Mouse (Mus musculus): Measurements from ENCODE around the gene Hist1h4a. TPM values are rescaled to one million over a fixed set of nuclear protein-coding genes. Genes with fewer than 3 reads are reported as not detected.

The Hist1h4a gene
- polyA plus RNA-seq, 1 experiment from 2014 or later: 1.2 TPM

DNA sequence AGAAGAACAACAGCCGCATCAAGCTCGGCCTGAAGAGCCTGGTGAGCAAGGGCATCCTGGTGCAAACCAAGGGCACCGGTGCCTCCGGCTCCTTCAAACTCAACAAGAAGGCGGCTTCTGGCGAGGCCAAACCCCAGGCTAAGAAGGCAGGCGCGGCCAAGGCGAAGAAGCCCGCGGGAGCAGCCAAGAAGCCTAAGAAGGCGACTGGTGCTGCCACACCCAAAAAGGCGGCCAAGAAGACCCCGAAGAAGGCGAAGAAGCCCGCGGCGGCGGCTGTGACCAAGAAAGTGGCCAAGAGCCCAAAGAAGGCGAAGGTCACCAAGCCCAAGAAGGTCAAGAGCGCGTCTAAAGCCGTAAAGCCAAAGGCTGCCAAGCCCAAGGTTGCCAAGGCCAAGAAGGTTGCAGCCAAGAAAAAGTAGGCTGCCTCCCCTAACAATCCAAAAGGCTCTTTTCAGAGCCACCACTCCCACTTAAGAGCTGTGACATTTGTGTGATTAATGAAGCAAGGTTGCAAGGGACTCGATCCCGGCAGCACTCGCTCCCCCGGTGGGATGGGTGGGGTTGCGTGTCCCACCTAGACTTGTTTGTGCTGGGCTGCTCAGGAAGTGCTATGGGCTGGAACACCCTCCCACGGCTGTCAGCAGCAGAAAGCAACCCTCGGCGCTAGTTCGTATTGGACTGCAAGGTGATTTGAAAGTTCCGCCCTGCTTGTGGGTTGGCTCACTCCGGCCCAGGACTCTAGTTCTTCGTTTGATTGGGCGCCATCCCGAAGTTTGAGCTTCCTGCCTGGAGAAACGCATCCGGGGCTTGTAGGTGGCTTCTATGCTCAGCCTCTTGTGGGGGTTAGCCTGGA, 21.7 kb downstream of the Hist1h4a start:
- Histone ChIP-seq H3K27ac (peak overlapping the region; percentile 99), H3K9ac (peak overlapping the region; percentile 83), H3K4me3 (peak overlapping the region; percentile 62), H3K4me1 (peaks cover 9% of the 10 kb centered on the region; the same call in 1 of the 2 replicates), H3K4me2 (replicated peaks) (peak overlapping the region; percentile 92), H3K36me3 (no peaks in the 10 kb centered on the region), H3K9me3 (no peaks in the 10 kb centered on the region), H3K27me3 (no peaks in the 10 kb centered on the region)
- peak; percentile 90 for ATAC-seq (ENCODE audit: insufficient number of reproducible peaks, insufficient read depth, low FRiP score, low TSS enrichment)
- under 1% methylated on average over 39 of the region's 39 CpGs for WGBS

- ATAC-seq (ENCODE audit: insufficient number of reproducible peaks, insufficient read depth, low FRiP score, low TSS enrichment): peak; percentile 92
- peak within 1 kb of the TSS; percentile 83 for H3K9ac ChIP-seq
- WGBS: under 1% methylated on average over 38 of the region's 38 CpGs
- H3K4me2 ChIP-seq (replicated peaks): peak within 1 kb of the TSS; percentile 92
- no peaks in the 10 kb centered on the region for H3K9me3 ChIP-seq
- peak within 1 kb of the TSS; percentile 99 for H3K27ac ChIP-seq
- H3K27me3 ChIP-seq: no peaks in the 10 kb centered on the region
- peaks cover 8% of the 10 kb centered on the region; the same call in 1 of the 2 replicates for H3K4me1 ChIP-seq
- H3K4me3 ChIP-seq: peak within 1 kb of the TSS; percentile 62
- no peaks in the 10 kb centered on the region for H3K36me3 ChIP-seq
Observed at GRCm38 (mm10) chr13:23738677-23739068, 22.4 kb downstream of the Hist1h4a start, which contains the start of gene Hist1h1c. Hist1h1c (plus strand) TSS chr13:23738808.

DNA sequence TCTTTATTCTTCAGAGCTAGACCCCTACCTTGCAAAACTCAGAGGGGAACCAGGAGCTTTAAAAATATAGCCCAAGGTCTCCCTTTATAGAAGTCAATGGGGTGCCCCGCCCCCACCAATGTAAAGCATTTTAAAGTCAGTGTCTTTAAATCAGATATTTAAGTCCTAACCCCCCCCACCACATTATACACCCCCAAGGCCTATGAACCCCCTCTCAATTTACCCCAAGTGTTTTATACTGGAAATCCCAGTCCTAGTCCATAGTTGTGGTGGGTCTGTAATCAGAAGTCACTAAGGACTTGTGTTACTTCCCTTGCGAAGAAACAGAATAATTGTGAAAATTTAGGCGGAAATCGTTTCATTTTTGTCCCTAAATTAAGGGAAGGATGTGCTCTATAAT, 23.0 kb downstream of the Hist1h4a start:
- peak overlapping the region; percentile 99 for H3K27ac ChIP-seq

DNA sequence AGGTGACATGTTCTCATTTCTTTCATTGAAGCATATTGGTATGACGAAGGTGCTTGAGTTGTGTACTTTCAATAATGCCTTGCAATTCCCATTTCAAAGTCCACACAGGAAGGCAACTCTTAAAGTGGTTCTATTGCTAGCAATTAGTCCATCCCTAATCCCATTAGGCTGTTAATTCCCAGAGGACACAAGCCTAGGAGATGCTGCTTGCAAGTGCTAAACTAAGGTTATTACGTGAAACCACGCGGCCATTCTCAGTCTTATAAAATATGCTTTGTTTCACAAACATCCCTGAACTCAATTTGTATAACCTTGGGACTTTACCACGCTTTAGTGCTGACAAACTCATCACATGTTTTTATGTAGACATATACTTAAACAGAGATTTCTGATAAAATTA, 23.9 kb downstream of the Hist1h4a start:
- Histone ChIP-seq H3K9me3 (no peaks in the 10 kb centered on the region), H3K9ac (no peak overlapping the region), H3K27me3 (no peaks in the 10 kb centered on the region), H3K27ac (no peak overlapping the region), H3K4me1 (peaks cover 8% of the 10 kb centered on the region; the same call in 1 of the 2 replicates), H3K36me3 (no peaks in the 10 kb centered on the region), H3K4me2 (replicated peaks) (no peak overlapping the region), H3K4me3 (no peak overlapping the region)
- 81% methylated on average over 5 of the region's 5 CpGs for WGBS
- ATAC-seq (ENCODE audit: insufficient number of reproducible peaks, insufficient read depth, low FRiP score, low TSS enrichment): no peak

More for the DNA sequence above, 23.0 kb downstream of the Hist1h4a start:
- peaks cover 8% of the 10 kb centered on the region; the same call in 1 of the 2 replicates for H3K4me1 ChIP-seq
- no peaks in the 10 kb centered on the region for H3K9me3 ChIP-seq
- no peaks in the 10 kb centered on the region for H3K27me3 ChIP-seq
- H3K4me2 ChIP-seq (replicated peaks): peak overlapping the region; percentile 92
- H3K36me3 ChIP-seq: no peaks in the 10 kb centered on the region
- 26% methylated on average over 4 of the region's 4 CpGs for WGBS
- H3K4me3 ChIP-seq: peak overlapping the region; percentile 62; the same call in 1 of the 2 replicates
- H3K9ac ChIP-seq: peak overlapping the region; percentile 83
- ATAC-seq (ENCODE audit: insufficient number of reproducible peaks, insufficient read depth, low FRiP score, low TSS enrichment): no peak

DNA sequence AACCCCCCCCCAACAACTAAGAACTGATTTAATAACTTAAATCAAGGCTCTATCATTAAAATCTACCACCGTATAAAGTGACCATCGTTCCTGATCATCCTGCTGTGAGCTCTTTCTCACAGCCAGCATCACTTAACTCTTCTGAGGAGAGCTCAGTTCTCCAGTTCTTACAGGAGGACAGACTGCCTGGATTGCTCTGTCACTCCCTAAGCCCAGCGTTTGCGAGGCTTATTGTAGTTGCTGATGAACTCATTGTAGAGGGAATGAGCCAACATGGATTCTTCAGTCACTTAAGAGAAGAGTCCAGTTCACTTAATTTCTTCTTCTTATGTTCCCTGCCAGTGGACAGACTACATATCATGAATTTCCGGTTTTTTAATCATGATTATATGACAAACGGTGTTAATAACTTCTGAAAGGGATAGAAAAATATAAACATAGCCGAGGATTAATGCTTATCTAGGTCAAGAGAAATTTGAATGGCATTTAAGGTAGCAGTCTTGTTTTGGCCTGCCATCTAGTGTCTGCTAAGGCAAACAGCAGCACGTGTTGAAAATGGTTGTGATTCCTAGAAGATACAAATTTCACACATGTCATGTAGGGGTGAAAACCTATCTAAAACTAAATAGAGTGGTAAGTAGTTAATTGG, 28.8 kb downstream of the Hist1h4a start:
- Histone ChIP-seq H3K27ac (no peak overlapping the region), H3K4me2 (replicated peaks) (no peak overlapping the region), H3K4me1 (no peaks in the 10 kb centered on the region), H3K9me3 (no peaks in the 10 kb centered on the region), H3K9ac (no peak overlapping the region), H3K4me3 (no peak overlapping the region), H3K36me3 (no peaks in the 10 kb centered on the region), H3K27me3 (no peaks in the 10 kb centered on the region)
- 24% methylated on average over 8 of the region's 8 CpGs for WGBS
- no peak for ATAC-seq (ENCODE audit: insufficient number of reproducible peaks, insufficient read depth, low FRiP score, low TSS enrichment)

GRCm38 (mm10) chr13:23730479-23730878, 30.6 kb downstream of the Hist1h4a start:
- no peaks in the 10 kb centered on the region for H3K4me1 ChIP-seq
- no peak for ATAC-seq (ENCODE audit: insufficient number of reproducible peaks, insufficient read depth, low FRiP score, low TSS enrichment)
- H3K4me3 ChIP-seq: no peak overlapping the region
- H3K4me2 ChIP-seq (replicated peaks): no peak overlapping the region
- H3K27me3 ChIP-seq: no peaks in the 10 kb centered on the region
- no peak overlapping the region for H3K27ac ChIP-seq
- no peaks in the 10 kb centered on the region for H3K9me3 ChIP-seq
- WGBS: 43% methylated on average over 8 of the region's 8 CpGs
- H3K36me3 ChIP-seq: no peaks in the 10 kb centered on the region
- no peak overlapping the region for H3K9ac ChIP-seq

GRCm38 (mm10) chr13:23729706-23730105, 31.3 kb downstream of the Hist1h4a start:
- H3K9ac ChIP-seq: no peak overlapping the region
- ATAC-seq (ENCODE audit: insufficient number of reproducible peaks, insufficient read depth, low FRiP score, low TSS enrichment): no peak
- H3K27me3 ChIP-seq: no peaks in the 10 kb centered on the region
- no peaks in the 10 kb centered on the region for H3K4me1 ChIP-seq
- H3K4me3 ChIP-seq: no peak overlapping the region
- H3K36me3 ChIP-seq: no peaks in the 10 kb centered on the region
- WGBS: 87% methylated on average over 5 of the region's 5 CpGs
- no peaks in the 10 kb centered on the region for H3K9me3 ChIP-seq
- H3K27ac ChIP-seq: no peak overlapping the region
- no peak overlapping the region for H3K4me2 ChIP-seq (replicated peaks)

GRCm38 (mm10) chr13:23729192-23729525, 31.9 kb downstream of the Hist1h4a start:
- Histone ChIP-seq H3K36me3 (no peaks in the 10 kb centered on the region), H3K27ac (no peak overlapping the region), H3K4me2 (replicated peaks) (no peak overlapping the region), H3K27me3 (no peaks in the 10 kb centered on the region), H3K4me1 (no peaks in the 10 kb centered on the region), H3K9ac (no peak overlapping the region), H3K9me3 (no peaks in the 10 kb centered on the region), H3K4me3 (no peak overlapping the region)
- WGBS: 93% methylated on average over 9 of the region's 9 CpGs
- no peak for ATAC-seq (ENCODE audit: insufficient number of reproducible peaks, insufficient read depth, low FRiP score, low TSS enrichment)

- H3K9me3 ChIP-seq: no peaks in the 10 kb centered on the region
- H3K27me3 ChIP-seq: no peaks in the 10 kb centered on the region
- H3K4me3 ChIP-seq: no peak overlapping the region
- ATAC-seq (ENCODE audit: insufficient number of reproducible peaks, insufficient read depth, low FRiP score, low TSS enrichment): no peak
- no peak overlapping the region for H3K9ac ChIP-seq
- H3K27ac ChIP-seq: no peak overlapping the region
- no peaks in the 10 kb centered on the region for H3K4me1 ChIP-seq
- H3K4me2 ChIP-seq (replicated peaks): no peak overlapping the region
- WGBS: 90% methylated on average over 18 of the region's 18 CpGs
- no peaks in the 10 kb centered on the region for H3K36me3 ChIP-seq
Observed at GRCm38 (mm10) chr13:23728472-23729191, 32.4 kb downstream of the Hist1h4a start.

DNA sequence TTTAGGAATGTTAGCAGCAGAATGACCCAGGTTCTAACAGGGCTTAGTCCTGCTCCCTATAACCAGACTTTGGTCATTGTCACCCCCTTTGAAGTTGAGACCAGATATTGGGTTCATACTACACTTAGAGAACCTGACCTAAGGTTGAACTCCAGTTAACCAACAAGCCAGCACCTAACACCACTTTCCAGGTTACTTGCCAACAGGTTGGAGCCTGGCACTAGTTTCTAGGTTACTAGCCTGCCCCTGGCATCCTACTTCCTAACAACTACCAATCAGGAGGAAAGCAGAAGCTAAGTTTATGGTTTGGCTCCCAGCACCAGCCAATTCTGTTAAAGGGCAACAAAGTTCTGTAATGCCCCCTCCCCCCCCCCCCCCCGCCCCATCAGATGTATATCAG, 35.8 kb downstream of the Hist1h4a start:
- Histone ChIP-seq H3K36me3 (no peaks in the 10 kb centered on the region), H3K4me1 (no peaks in the 10 kb centered on the region), H3K9me3 (no peaks in the 10 kb centered on the region), H3K9ac (no peak overlapping the region), H3K27ac (no peak overlapping the region), H3K4me2 (replicated peaks) (no peak overlapping the region), H3K27me3 (no peaks in the 10 kb centered on the region), H3K4me3 (no peak overlapping the region)
- no peak for ATAC-seq (ENCODE audit: insufficient number of reproducible peaks, insufficient read depth, low FRiP score, low TSS enrichment)
- no CpG with 5 or more reads among the region's 1 CpGs for WGBS

- H3K27ac ChIP-seq: no peak overlapping the region
- ATAC-seq (ENCODE audit: insufficient number of reproducible peaks, insufficient read depth, low FRiP score, low TSS enrichment): no peak
- 87% methylated on average over 4 of the region's 4 CpGs for WGBS
Observed at GRCm38 (mm10) chr13:23724239-23724638, 36.8 kb downstream of the Hist1h4a start.

More at GRCm38 (mm10) chr13:23724239-23724638, 36.8 kb downstream of the Hist1h4a start:
- no peaks in the 10 kb centered on the region for H3K27me3 ChIP-seq
- H3K36me3 ChIP-seq: no peaks in the 10 kb centered on the region
- no peaks in the 10 kb centered on the region for H3K4me1 ChIP-seq
- H3K4me2 ChIP-seq (replicated peaks): no peak overlapping the region
- no peak overlapping the region for H3K9ac ChIP-seq
- H3K4me3 ChIP-seq: no peak overlapping the region
- H3K9me3 ChIP-seq: no peaks in the 10 kb centered on the region

Data from embryonic facial prominence, embryonic 12.5 days (tissue).